Mouse (Mus musculus): ENCODE data around the gene Tmem208. TPM values are rescaled to one million over a fixed set of nuclear protein-coding genes. Genes with fewer than 3 reads are reported as not detected.
A peak's percentile ranks its signal among the peaks of the same experiment; 100 is the strongest.

The Tmem208 gene
- total and polyA plus RNA-seq, 3 experiments: 76.2 to 133 (median 88.1) TPM

DNA sequence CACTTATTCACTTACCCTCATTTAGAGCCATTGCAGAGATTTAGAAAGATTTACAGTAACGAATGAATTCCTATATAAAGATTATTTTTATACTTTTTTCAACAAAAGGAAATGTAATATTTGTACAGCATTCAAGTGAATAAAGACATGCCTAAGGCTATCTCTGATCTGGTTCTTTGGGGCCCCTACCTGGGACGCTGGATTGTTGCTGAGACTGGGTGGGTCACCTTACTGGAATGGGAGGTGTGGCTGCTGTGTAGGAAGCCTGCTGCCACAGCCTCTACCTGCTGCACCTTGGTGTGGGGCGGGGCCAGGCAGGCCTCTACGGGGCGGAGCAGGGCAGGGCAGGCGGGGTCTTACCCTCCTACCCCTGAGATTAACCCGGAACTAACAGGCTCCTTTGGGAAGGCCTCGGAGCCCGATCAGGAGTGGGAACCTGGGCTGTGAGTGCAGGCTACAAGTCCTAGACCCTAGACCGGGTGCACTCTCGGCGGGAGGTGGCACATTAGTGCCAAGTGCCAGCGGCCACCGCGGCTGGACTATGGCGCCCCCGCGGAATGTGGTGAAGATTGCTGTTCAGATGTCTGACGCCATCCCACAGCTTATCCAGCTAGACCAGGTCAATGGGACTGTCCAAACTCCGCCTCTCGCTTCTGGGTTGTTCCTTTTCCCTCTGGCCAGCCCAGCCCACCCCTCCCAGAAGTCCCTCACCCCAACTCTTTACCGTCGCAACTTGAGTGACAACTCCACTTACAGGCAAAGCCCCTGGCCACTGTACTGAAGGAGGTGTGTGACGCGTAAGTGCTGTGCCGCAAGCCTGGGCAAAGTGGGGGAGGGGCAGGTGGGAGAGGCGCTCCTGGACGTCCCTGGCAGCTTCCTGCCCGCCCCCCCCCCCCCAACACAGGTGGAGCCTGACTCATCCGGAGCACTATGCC lies 20.7 kb upstream of the Tmem208 start, which contains the start of gene Elmo3:
Elmo3 (plus strand) TSS at position 391 of the 935 bp plus-strand sequence.
- no peak for DNase-seq (ENCODE audit: extremely low read depth)
- H3K36me3 ChIP-seq (replicated peaks in 1 of 2; ENCODE audit: control insufficient read depth in 1 of 2, insufficient read depth in 1 of 2, low read length in 1 of 2): peaks cover 89 to 97% of the 10 kb centered on the region in 2 experiments
- in situ Hi-C loops (cut with MboI; ENCODE audit: low pct_ligation_motif_present, low pct_unique_long_range_greater_than_20kb, low sequenced_read_pairs): no loop called here
- dilution Hi-C loops (cut with MboI; ENCODE audit: extremely low pct_ligation_motif_present, extremely low pct_unique_long_range_greater_than_20kb, low sequenced_read_pairs): no loop called here
- H3K27ac ChIP-seq (ENCODE audit: insufficient read depth, low read depth): peak within 1 kb of the TSS; percentile 61; the same call in 1 of the 2 replicates
- peaks cover 4 to 54% of the 10 kb centered on the region in 2 experiments for H3K4me1 ChIP-seq (ENCODE audit: control insufficient read depth in 1 of 2, insufficient read depth in 2 of 2)
- TF ChIP-seq RAD21 (IDR thresholded peaks at IDR 0.05; ENCODE audit: low read depth, low read length) (no peak), POLR2A (IDR thresholded peaks at IDR 0.05; ENCODE audit: low read depth, low read length) (peak; percentile 27; the same call in 1 of the 2 replicates)
- peaks cover 1% of the 10 kb centered on the region; the same call in 1 of the 2 replicates for H3K79me2 ChIP-seq (replicated peaks; ENCODE audit: control insufficient read depth, extremely low read depth, insufficient read depth, poor library complexity, severe bottlenecking)
- H3K9ac ChIP-seq (ENCODE audit: insufficient read depth, low read depth): no peak within 1 kb of the TSS
- no peaks in the 10 kb centered on the region for H3K9me3 ChIP-seq (replicated peaks; ENCODE audit: low read length)
- no peak within 1 kb of the TSS for H3K4me2 ChIP-seq (ENCODE audit: insufficient read depth, low read depth, poor library complexity, severe bottlenecking)
- H3K27me3 ChIP-seq (replicated peaks): no peaks in the 10 kb centered on the region
- H3K4me3 ChIP-seq (replicated peaks in 1 of 3; ENCODE audit: low read depth in 2 of 3, low read length in 2 of 3, poor library complexity in 1 of 3): peak within 1 kb of the TSS in 1 of 3 experiments; percentile 18

- Histone ChIP-seq H3K27ac (ENCODE audit: insufficient read depth, low read depth) (no peak overlapping the region), H3K4me2 (ENCODE audit: insufficient read depth, low read depth, poor library complexity, severe bottlenecking) (no peak overlapping the region), H3K79me2 (replicated peaks; ENCODE audit: control insufficient read depth, extremely low read depth, insufficient read depth, poor library complexity, severe bottlenecking) (no peaks in the 10 kb centered on the region), H3K27me3 (replicated peaks) (no peaks in the 10 kb centered on the region), H3K4me3 (replicated peaks in 1 of 3; ENCODE audit: low read depth in 2 of 3, low read length in 2 of 3, poor library complexity in 1 of 3) (no peak overlapping the region), H3K9ac (ENCODE audit: insufficient read depth, low read depth) (no peak overlapping the region), H3K36me3 (replicated peaks in 1 of 2; ENCODE audit: control insufficient read depth in 1 of 2, insufficient read depth in 1 of 2, low read length in 1 of 2) (peaks cover 87 to 95% of the 10 kb centered on the region in 2 experiments), H3K4me1 (ENCODE audit: control insufficient read depth in 1 of 2, insufficient read depth in 2 of 2) (peaks cover 3 to 48% of the 10 kb centered on the region in 2 experiments), H3K9me3 (replicated peaks; ENCODE audit: low read length) (peaks cover 1% of the 10 kb centered on the region)
- dilution Hi-C loops (cut with MboI; ENCODE audit: extremely low pct_ligation_motif_present, extremely low pct_unique_long_range_greater_than_20kb, low sequenced_read_pairs): no loop called here
- in situ Hi-C loops (cut with MboI; ENCODE audit: low pct_ligation_motif_present, low pct_unique_long_range_greater_than_20kb, low sequenced_read_pairs): no loop called here
- TF ChIP-seq SIN3A (IDR thresholded peaks at IDR 0.05; ENCODE audit: low read length) (no peak), MEF2A (IDR thresholded peaks at IDR 0.05; ENCODE audit: borderline replicate concordance, low read depth, low read length) (no peak), IRF4 (IDR thresholded peaks at IDR 0.05; ENCODE audit: low read depth, low read length) (no peak), ZC3H11A (IDR thresholded peaks at IDR 0.05; ENCODE audit: low read depth, low read length) (no peak), E2F4 (IDR thresholded peaks at IDR 0.05; ENCODE audit: insufficient replicate concordance, low read depth, low read length) (no peak), UBTF (IDR thresholded peaks at IDR 0.05; ENCODE audit: low read depth, low read length) (no peak), ETS1 (conservative IDR thresholded peaks at IDR 0.05; ENCODE audit: low read depth, low read length) (no peak), BHLHE40 (IDR thresholded peaks at IDR 0.05; ENCODE audit: low read depth, low read length) (no peak), POLR2A (IDR thresholded peaks at IDR 0.05; ENCODE audit: low read depth, low read length) (no peak), USF2 (conservative IDR thresholded peaks at IDR 0.05; ENCODE audit: low read depth, low read length) (no peak), SMC3 (IDR thresholded peaks at IDR 0.05; ENCODE audit: low read depth, low read length) (no peak), RCOR1 (conservative IDR thresholded peaks at IDR 0.05; ENCODE audit: low read depth, low read length) (no peak)
- DNase-seq (ENCODE audit: extremely low read depth): no peak
Observed at GRCm38 (mm10) chr8:105306146-105306691, 19.9 kb upstream of the Tmem208 start.
